Mouse (Mus musculus) A20 (cell line): ENCODE measurements around the gene Rdh19.
"Not testable (repeated sequence)": the region's sequence is repeated elsewhere in the genome, so short reads cannot be mapped to it uniquely, and the experiment has no call there.

Source experiments
- DNase-seq: peaks from one replicate; pipeline ENCODE4 v3.0.0-alpha.2; 2011; ENCODE audit warnings: low read depth, low spot score

Rdh19 gene

GRCm38 (mm10) chr10:127849628-127850027, at the start of gene Rdh19:
Rdh19 (plus strand) TSS chr10:127849928.
- no peak for DNase-seq

GRCm38 (mm10) chr10:127800891-127801290, 48.8 kb upstream of the Rdh19 start, which contains the start of gene Rdh16:
Rdh16 (plus strand) TSS chr10:127801152.
- DNase-seq: no peak

- no peak for DNase-seq
Observed at GRCm38 (mm10) chr10:127801612-127802011, 48.1 kb upstream of the Rdh19 start.

GRCm38 (mm10) chr10:127802236-127802635, 47.5 kb upstream of the Rdh19 start:
- no peak for DNase-seq

- DNase-seq: no peak
Observed at GRCm38 (mm10) chr10:127804416-127804815, 45.3 kb upstream of the Rdh19 start.

GRCm38 (mm10) chr10:127815888-127816287, 33.8 kb upstream of the Rdh19 start:
- DNase-seq: no peak

- DNase-seq: not testable (repeated sequence)
Observed at GRCm38 (mm10) chr10:127817268-127817910, 32.3 kb upstream of the Rdh19 start.

- DNase-seq: not testable (repeated sequence)
Observed at GRCm38 (mm10) chr10:127821806-127822205, 27.9 kb upstream of the Rdh19 start.

- peak; percentile 60 for DNase-seq
Observed at GRCm38 (mm10) chr10:127825386-127825785, 24.3 kb upstream of the Rdh19 start.

- no peak for DNase-seq
Observed at GRCm38 (mm10) chr10:127829121-127829520, 20.6 kb upstream of the Rdh19 start.

GRCm38 (mm10) chr10:127834186-127834585, 15.5 kb upstream of the Rdh19 start:
- DNase-seq: not testable (repeated sequence)

- no peak for DNase-seq
Observed at GRCm38 (mm10) chr10:127835292-127835691, 14.4 kb upstream of the Rdh19 start.

GRCm38 (mm10) chr10:127837793-127838192, 11.9 kb upstream of the Rdh19 start:
- not testable (repeated sequence) for DNase-seq

GRCm38 (mm10) chr10:127838539-127838938, 11.2 kb upstream of the Rdh19 start:
- DNase-seq: no peak

- DNase-seq: no peak
Observed at GRCm38 (mm10) chr10:127840776-127841175, 9.0 kb upstream of the Rdh19 start.

GRCm38 (mm10) chr10:127845945-127846344, 3.8 kb upstream of the Rdh19 start:
- not testable (repeated sequence) for DNase-seq

GRCm38 (mm10) chr10:127848089-127848488, 1.6 kb upstream of the Rdh19 start:
- no peak for DNase-seq

- DNase-seq: no peak
Observed at GRCm38 (mm10) chr10:127856376-127856775, 6.6 kb downstream of the Rdh19 start.

GRCm38 (mm10) chr10:127864931-127865330, 15.2 kb downstream of the Rdh19 start:
- no peak for DNase-seq

- no peak for DNase-seq
Observed at GRCm38 (mm10) chr10:127866232-127866631, 16.5 kb downstream of the Rdh19 start, which contains the start of gene Rdh16f2. Rdh16f2 (plus strand) TSS chr10:127866474.

GRCm38 (mm10) chr10:127872484-127872883, 22.8 kb downstream of the Rdh19 start:
- peak; percentile 36 for DNase-seq

GRCm38 (mm10) chr10:127877681-127878080, 28.0 kb downstream of the Rdh19 start:
- DNase-seq: peak; percentile 34

GRCm38 (mm10) chr10:127878262-127879057, 28.7 kb downstream of the Rdh19 start:
- DNase-seq: no peak
